In the genomic region with DNA sequence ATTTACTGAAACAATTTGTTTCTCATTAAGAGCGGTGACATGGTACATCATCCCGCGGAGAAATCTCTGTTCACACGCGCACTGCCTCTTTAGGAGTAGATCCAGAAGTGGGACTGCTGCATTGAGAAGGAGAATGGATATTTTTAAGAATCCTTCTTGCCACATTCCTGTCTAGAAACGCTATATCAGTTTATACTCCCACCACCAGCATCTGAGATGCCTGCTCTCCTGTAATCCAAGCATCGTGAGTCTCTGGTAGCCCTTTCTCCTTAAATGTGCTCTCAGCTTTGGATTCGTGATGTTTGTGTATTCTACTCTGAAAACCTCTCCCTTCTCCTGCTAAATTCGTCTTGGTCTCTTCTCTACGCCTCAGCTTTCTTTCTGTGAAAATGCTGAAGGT, we compare ENCODE assay signal across 21 mouse cellular contexts.
A peak's percentile ranks its signal among the peaks of the same experiment; 100 is the strongest.
DNase-seq lines count a peak whose midpoint lies in the region; ATAC-seq lines count a peak whose summit lies in the region.
"Had no signal": no experiment of that assay in that cellular context is flagged by ENCODE, and none has a peak within 500 bp of the region (broad histone marks: within the 10 kb centered on the region; RNA-seq: fewer than 3 reads in every experiment).

No protein-coding gene starts in this region.

- intact Hi-C loops in left cerebral cortex, postnatal 10 days (cut with DNase I) = no loop called here
- intact Hi-C loops in heart, postnatal 14 days (cut with DNase I) = no loop called here

- no peak for DNase-seq in frontal cortex, adult 2 months (ENCODE audit: extremely low spot score in 1 of 2, low spot score in 1 of 2)
- DNase-seq in left cerebral cortex, adult 9 months (ENCODE audit: low spot score in 2 of 2) = peak; percentile 8 to 19
- no peak for DNase-seq in left cerebral cortex, postnatal 10 days (ENCODE audit: extremely low spot score in 1 of 2, low spot score in 2 of 2)
- DNase-seq in right cerebral cortex, postnatal 25 days = peak; percentile 10
- no peak for DNase-seq in right cerebral cortex, adult 18-20 months
- no peak for DNase-seq in heart, postnatal 14 days
- DNase-seq: adrenal gland, adult 8-10 months; adrenal gland, postnatal 14 days; adrenal gland, postnatal 36 days; B cell, adult 2 months; cerebellum, adult 11 months; cerebellum, adult 18-20 months; cerebellum, adult 8-10 months; cerebellum, adult 9-11 months; cerebellum, postnatal 25 days had no signal

- peak; percentile 89 for ATAC-seq in frontal cortex, adult (ENCODE audit: low TSS enrichment)
- ATAC-seq: activated CD4-positive, CD25-positive, alpha-beta regulatory T cell, adult 4 months; CD4-positive, CD25-positive, alpha-beta regulatory T cell, adult 4 months; forebrain, embryonic 13.5 days; forebrain, embryonic 15.5 days; Patski had no signal

Comparison
In these comparisons a context has a peak if more than half of its experiments do, and no peak if none do; other contexts are left out.
1. DNase-seq: peak in left cerebral cortex, adult 9 months (2 of 2) and right cerebral cortex, postnatal 25 days (single experiment); none in frontal cortex, adult 2 months (0 of 2), left cerebral cortex, postnatal 10 days (0 of 2), right cerebral cortex, adult 18-20 months (single experiment) and heart, postnatal 14 days (0 of 2).